Mouse (Mus musculus) small intestine, adult 2 months (tissue): Measurements from ENCODE around the gene Slc41a3.

Experiments used
- CTCF ChIP-seq: fragments of 200-500 bp; IDR thresholded peaks from 2 replicates; pipeline ENCODE4 v1.5.1; 2012; ENCODE audit warnings: low read depth, mild to moderate bottlenecking, control low read depth, inconsistent platforms, low read length, moderate library complexity, mixed read lengths; ENCODE audit not compliant: insufficient replicate concordance, insufficient read length; ENCODE audit errors: extremely low read depth
- POLR2A ChIP-seq: fragments of 200-500 bp; IDR thresholded peaks from 2 replicates; pipeline ENCODE4 v1.6.1; 2012; ENCODE audit warnings: low read depth, mild to moderate bottlenecking, control low read depth, inconsistent platforms, low read length, moderate library complexity

- TF ChIP-seq CTCF (peak; percentile 95; the same call in 1 of the 2 replicates), POLR2A (no peak)
These were observed 2.7 kb downstream of the Slc41a3 start for GRCm38 (mm10) chr6:90607196-90607595.
